Mouse (Mus musculus): ENCODE measurements at regions not wholly inside any gene's neighbourhood (a gene's known extent, or its start where the extent isn't known, plus 50 kb on each side); places are given as distances from the start of the nearest gene placed in this dataset.

GRCm38 (mm10) chr14:105397467-105397866 lies 139.1 kb downstream of the Ndfip2 start:
- peak; percentile 42 for DNase-seq

DNA sequence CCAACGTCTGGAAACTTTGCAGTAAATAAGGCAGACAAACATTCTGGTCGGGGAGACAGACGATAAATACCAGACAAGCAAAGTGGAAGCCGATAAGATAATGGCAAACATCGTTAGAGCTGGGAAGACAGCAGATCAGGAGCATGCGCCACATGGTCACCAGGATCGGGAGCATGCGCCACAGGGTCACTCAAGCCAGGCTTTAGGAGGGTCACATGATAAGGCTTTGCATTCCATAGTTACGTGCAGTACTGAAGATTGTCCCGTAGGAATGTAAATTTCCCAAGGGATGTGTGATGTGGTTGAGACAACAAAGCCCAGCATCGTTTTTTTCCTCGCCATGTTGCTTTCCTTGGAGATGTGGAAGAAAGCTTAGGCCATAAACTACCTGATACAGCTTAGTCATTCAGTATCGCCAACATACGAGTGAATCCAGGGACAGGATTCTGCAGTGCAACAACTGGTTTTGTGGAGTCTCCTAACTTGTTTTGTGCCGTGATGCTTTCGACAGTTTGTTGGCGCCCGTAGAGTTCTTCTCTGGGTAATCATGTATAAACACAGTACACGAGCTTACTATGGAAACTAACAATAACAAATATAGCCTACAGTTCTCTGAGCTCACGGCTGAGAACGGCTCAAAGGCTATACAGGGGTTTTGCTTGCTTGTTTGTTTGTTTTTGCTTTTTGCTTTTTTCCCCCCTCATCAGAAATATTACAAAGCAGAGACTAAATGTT lies 133.9 kb downstream of the Ndfip2 start:
- DNase-seq = no peak

- no peak for DNase-seq
Observed at GRCm38 (mm10) chr14:105391430-105391829, 133.1 kb downstream of the Ndfip2 start.

GRCm38 (mm10) chr14:105385119-105385518 lies 126.7 kb downstream of the Ndfip2 start:
- no peak for DNase-seq

DNA sequence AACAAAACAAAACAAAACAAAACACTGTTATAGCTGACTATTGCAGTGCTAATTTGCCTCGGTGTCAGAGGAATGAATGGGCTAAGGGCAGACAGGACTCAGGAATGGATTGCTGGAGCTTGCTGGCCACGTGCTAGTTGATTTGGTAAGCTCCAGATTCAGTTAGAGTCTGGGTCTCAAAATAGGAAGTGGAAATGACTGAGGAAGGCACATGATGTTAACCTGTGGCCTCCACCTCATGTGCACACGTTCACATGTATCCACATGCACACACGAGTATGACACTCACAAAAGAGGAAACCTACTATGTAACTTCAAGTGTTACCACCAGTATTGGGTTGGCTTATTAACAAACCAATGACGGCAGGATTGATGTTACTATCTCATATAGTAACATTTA lies 125.0 kb downstream of the Ndfip2 start:
- DNase-seq = no peak

- DNase-seq = no peak
Observed at GRCm38 (mm10) chr14:105380101-105380500, 121.7 kb downstream of the Ndfip2 start.

GRCm38 (mm10) chr14:105377770-105378169 lies 119.4 kb downstream of the Ndfip2 start:
- no peak for DNase-seq

DNA sequence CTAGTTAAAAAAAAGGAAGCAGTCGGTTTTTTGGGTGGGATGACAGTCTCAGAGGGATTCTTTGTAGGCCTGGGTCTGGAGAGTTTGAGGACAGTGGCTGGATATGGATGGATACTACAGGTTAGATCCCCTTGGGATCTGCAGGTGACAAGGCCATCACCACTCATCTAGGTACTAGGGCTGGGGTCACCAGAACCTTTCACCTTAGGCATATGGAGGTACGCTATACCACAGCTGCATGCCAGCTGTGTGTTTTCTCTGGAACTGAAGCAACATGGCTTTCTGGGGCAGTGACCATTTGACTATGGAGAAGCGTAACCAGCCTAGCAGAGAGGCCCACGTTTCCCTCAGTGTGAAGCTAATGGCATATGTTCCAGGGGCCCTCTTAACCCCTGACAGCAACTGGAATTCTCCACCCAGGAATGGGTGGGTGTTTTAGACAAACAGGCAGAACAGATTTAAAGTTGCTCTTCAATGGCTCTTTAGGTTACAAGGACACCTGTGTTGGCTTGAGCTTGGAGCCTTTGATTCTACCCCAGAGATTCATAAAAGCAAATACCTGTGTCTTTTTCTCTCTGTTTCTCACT lies 118.8 kb downstream of the Ndfip2 start:
- DNase-seq = no peak

DNA sequence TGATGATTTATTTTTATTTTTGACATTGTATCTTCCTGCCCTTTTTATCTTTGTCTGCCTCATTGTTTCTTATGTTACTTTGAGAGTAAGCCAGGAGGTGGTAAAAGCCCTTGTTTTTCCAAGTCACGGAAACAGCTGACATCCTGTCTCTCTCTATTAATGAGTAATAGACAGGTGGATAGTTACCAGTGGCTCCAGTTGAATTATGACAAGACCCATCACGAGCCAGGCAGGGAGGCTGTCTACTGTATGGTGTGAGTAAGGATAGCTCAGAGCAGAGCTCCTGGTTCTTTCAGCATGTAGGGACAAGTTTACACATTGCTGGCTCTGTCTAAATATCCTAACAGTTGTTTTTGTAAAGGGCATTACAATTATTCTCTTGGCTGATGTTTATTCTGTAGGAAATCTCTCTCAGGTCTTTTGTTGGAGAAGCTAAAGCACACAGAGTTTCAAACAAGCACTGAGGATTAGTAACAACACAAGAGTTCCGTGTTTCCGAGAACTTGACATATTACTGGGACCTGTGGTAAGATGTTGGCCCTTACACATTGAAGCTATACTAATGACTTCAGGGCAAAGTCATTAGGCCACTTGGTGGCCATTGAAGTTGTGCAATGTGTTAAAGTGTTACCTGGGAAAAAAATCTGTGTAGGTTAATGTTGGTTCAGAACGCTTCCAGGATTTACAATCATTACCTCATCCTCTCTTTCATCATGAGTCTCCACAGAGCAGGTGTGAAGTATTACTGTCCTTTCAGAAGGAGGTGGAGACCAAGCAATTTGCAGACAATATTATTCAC lies 111.5 kb downstream of the Ndfip2 start:
- DNase-seq = no peak

GRCm38 (mm10) chr14:105360530-105360929 lies 102.2 kb downstream of the Ndfip2 start:
- no peak for DNase-seq

GRCm38 (mm10) chr14:105359829-105360228 lies 101.5 kb downstream of the Ndfip2 start:
- no peak for DNase-seq
